Mouse (Mus musculus) ES-E14 (cell line): ENCODE measurements around the gene Patl1.

Experiments used
- MAFK ChIP-seq: IDR thresholded peaks from 2 replicates; pipeline ENCODE4 v1.6.1; 2014; ENCODE audit warnings: mild to moderate bottlenecking, low read depth, low read length, inconsistent platforms; ENCODE audit not compliant: insufficient read depth
- ZC3H11A ChIP-seq: IDR thresholded peaks from 2 replicates; pipeline ENCODE4 v1.6.1; 2012; ENCODE audit warnings: low read depth, mild to moderate bottlenecking, inconsistent platforms, low read length, borderline replicate concordance
- ZNF384 ChIP-seq: IDR thresholded peaks from 2 replicates; pipeline ENCODE4 v1.6.1; 2012; ENCODE audit warnings: low read depth, low read length, inconsistent platforms

DNA sequence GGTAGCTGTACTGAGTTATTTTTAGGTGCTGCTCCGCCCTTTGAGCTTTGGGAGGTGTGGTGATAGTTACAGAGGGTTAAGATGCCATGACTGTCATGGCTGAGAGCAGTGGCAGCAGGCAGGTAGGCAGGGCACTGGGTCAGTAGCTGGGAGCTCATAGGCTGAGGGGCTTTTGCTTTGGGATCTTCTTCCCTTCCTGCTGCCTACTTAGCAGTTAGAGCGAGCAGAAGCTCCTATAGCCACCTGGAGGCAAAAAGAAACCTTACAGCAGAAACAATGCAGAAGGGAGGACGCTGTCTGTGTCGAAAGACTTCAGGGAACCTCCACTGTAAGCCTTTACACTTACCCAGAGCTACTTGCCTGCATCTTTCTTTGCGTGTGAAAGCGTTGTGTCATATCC is 42.0 kb downstream of the Patl1 start:
- TF ChIP-seq ZNF384 (no peak), ZC3H11A (no peak), MAFK (no peak)
